Mouse (Mus musculus) Patski (cell line): ENCODE measurements at regions not wholly inside any gene's neighbourhood (a gene's known extent, or its start where the extent isn't known, plus 50 kb on each side); places are given as distances from the start of the nearest gene placed in this dataset.

ENCODE experiments used
- ATAC-seq: fragments of 100-300 bp; one replicate; pipeline ENCODE4 v1.8.0; 2021
- CTCF ChIA-PET: fragments of 350-600 bp; sonication (Branson Sonifier 250); formaldehyde crosslinking; loops from one replicate; lab custom pipeline; 2022; ENCODE audit warnings: inconsistent platforms; lab: Charles Lee
- POLR2A ChIA-PET: fragments of 350-600 bp; sonication (Branson Sonifier 250); formaldehyde crosslinking; loops from one replicate; lab custom pipeline; 2022; ENCODE audit warnings: antibody characterized with exemption, inconsistent platforms; lab: Charles Lee
- DNase-seq: peaks from one replicate; pipeline ENCODE4 v3.0.0-alpha.2; 2011; ENCODE audit warnings: low read depth, low spot score
- H3K27me3 ChIP-seq: fragments of 371-371 bp; one replicate; pipeline ENCODE4 v1.5.1; 2021
- CTCF ChIP-seq: fragments of 100-300 bp; IDR thresholded peaks from one replicate; pipeline ENCODE4 v1.5.1; 2021
- in situ Hi-C: fragments of 300-500 bp; cut with MboI; formaldehyde crosslinking; loops from 3 replicates; pipeline ENCODE4 v1.11.1; 2018; ENCODE audit warnings: low pct_unique_long_range_greater_than_20kb, mixed read lengths

- in situ Hi-C loops: no loop called here
- H3K27me3 ChIP-seq: peaks cover 68% of the 10 kb centered on the region
- no peak for ATAC-seq
- TF ChIP-seq CTCF: no peak
- CTCF ChIA-PET: no interaction called here
- DNase-seq: no peak
- POLR2A ChIA-PET: no interaction called here
Observed at GRCm38 (mm10) chr19:45288722-45289121, 53.1 kb upstream of the Lbx1 start.

- DNase-seq: no peak
- in situ Hi-C loops: no loop called here
- ChIA-PET POLR2A (no interaction called here), CTCF (interaction anchor here (0.6 kb wide), 1 partner anchor 136 kb away, joined by 3 read pairs; no protein-coding TSS in a partner anchor)
- ATAC-seq: no peak
- H3K27me3 ChIP-seq: peaks cover 78% of the 10 kb centered on the region
- TF ChIP-seq CTCF: peak; percentile 60
Observed at GRCm38 (mm10) chr19:45297812-45298211, 62.2 kb upstream of the Lbx1 start.

GRCm38 (mm10) chr19:45299341-45299740 lies 63.7 kb upstream of the Lbx1 start:
- CTCF ChIA-PET: interaction anchor here (1.4 kb wide), 1 partner anchor 9 kb away, joined by 3 read pairs; no protein-coding TSS in a partner anchor
- peaks cover 77% of the 10 kb centered on the region for H3K27me3 ChIP-seq
- DNase-seq (no peak), ATAC-seq (no peak)
- POLR2A ChIA-PET: no interaction called here
- in situ Hi-C loops: no loop called here
- no peak for TF ChIP-seq CTCF

- ChIA-PET POLR2A (no interaction called here), CTCF (interaction anchor here (1.5 to 1.6 kb wide), 2 partner anchors 79 to 136 kb away, joined by 3 to 5 read pairs; no protein-coding TSS in a partner anchor)
- no peak for TF ChIP-seq CTCF
- peaks cover 76% of the 10 kb centered on the region for H3K27me3 ChIP-seq
- in situ Hi-C loops: no loop called here
- DNase-seq: no peak
- no peak for ATAC-seq
Observed at GRCm38 (mm10) chr19:45299768-45300167, 63.8 kb upstream of the Btrc start.

GRCm38 (mm10) chr19:45300691-45301431 lies 62.7 kb upstream of the Btrc start:
- CTCF ChIA-PET: interaction anchor here (0.9 to 1.6 kb wide), 4 partner anchors 8 to 135 kb away, joined by 3 to 5 read pairs (median 4); no protein-coding TSS in a partner anchor
- H3K27me3 ChIP-seq: peaks cover 82% of the 10 kb centered on the region
- DNase-seq (no peak), ATAC-seq (no peak)
- TF ChIP-seq CTCF: peak; percentile 58
- in situ Hi-C loops: no loop called here
- POLR2A ChIA-PET: interaction anchor here (0.9 kb wide), 1 partner anchor 61 kb away, joined by 4 read pairs; no protein-coding TSS in a partner anchor

- ATAC-seq: no peak
- ChIA-PET POLR2A (no interaction called here), CTCF (interaction anchor here (1.3 to 1.5 kb wide), 2 partner anchors 130 to 135 kb away, joined by 3 to 4 read pairs; no protein-coding TSS in a partner anchor)
- no peak for DNase-seq
- H3K27me3 ChIP-seq: peaks cover 82% of the 10 kb centered on the region
- in situ Hi-C loops: no loop called here
- TF ChIP-seq CTCF: no peak
Observed at GRCm38 (mm10) chr19:45301432-45301732, 62.2 kb upstream of the Btrc start.

GRCm38 (mm10) chr19:45301733-45302547 lies 61.6 kb upstream of the Btrc start:
- DNase-seq (no peak), ATAC-seq (peak; percentile 11)
- in situ Hi-C loops: no loop called here

GRCm38 (mm10) chr19:45302548-45303241 lies 60.8 kb upstream of the Btrc start:
- H3K27me3 ChIP-seq: peaks cover 85% of the 10 kb centered on the region
- TF ChIP-seq CTCF: no peak
- ChIA-PET CTCF (no interaction called here), POLR2A (interaction anchor here (1.0 kb wide), 1 partner anchor 14 kb away, joined by 3 read pairs; no protein-coding TSS in a partner anchor)
- ATAC-seq (peak; percentile 7), DNase-seq (no peak)
- in situ Hi-C loops: no loop called here

More at GRCm38 (mm10) chr19:45301733-45302547, 61.6 kb upstream of the Btrc start:
- ChIA-PET CTCF (interaction anchor here (1.3 kb wide), 1 partner anchor 130 kb away, joined by 4 read pairs; no protein-coding TSS in a partner anchor), POLR2A (interaction anchor here (0.6 kb wide), 2 partner anchors 20 to 33 kb away, joined by 3 to 6 read pairs; no protein-coding TSS in a partner anchor)
- peaks cover 82% of the 10 kb centered on the region for H3K27me3 ChIP-seq
- no peak for TF ChIP-seq CTCF

- ChIA-PET CTCF (no interaction called here), POLR2A (no interaction called here)
- ATAC-seq: no peak
- TF ChIP-seq CTCF: no peak
- in situ Hi-C loops: no loop called here
- H3K27me3 ChIP-seq: peaks cover 83% of the 10 kb centered on the region
- no peak for DNase-seq
Observed at GRCm38 (mm10) chr19:45304538-45304937, 59.0 kb upstream of the Btrc start.
